Mouse (Mus musculus) embryonic fibroblast, embryonic 13.5 days (primary cell): ENCODE results near the gene Hist2h2be. TPM values are rescaled to one million over a fixed set of nuclear protein-coding genes. Genes with fewer than 3 reads are reported as not detected.
"Not testable (repeated sequence)": the region's sequence is repeated elsewhere in the genome, so short reads cannot be mapped to it uniquely, and the experiment has no call there.

Experiments
- H3K27ac ChIP-seq: 2 replicates; pipeline ENCODE4 v1.5.1; 2012; ENCODE audit warnings: low read length, control low read depth, inconsistent platforms; ENCODE audit not compliant: insufficient read depth
- H3K4me1 ChIP-seq: 2 replicates; pipeline ENCODE4 v1.6.1; 2011; ENCODE audit warnings: low read length; ENCODE audit not compliant: control insufficient read depth, insufficient read depth
- H3K4me3 ChIP-seq: 2 replicates; pipeline ENCODE4 v1.5.1; 2011; ENCODE audit warnings: mild to moderate bottlenecking, control low read depth, low read length; ENCODE audit not compliant: insufficient read depth
- CTCF ChIP-seq: IDR thresholded peaks from 2 replicates; pipeline ENCODE4 v1.5.1; 2011; ENCODE audit warnings: mild to moderate bottlenecking, control low read depth, low read length, moderate library complexity, borderline replicate concordance; ENCODE audit not compliant: insufficient read depth
- POLR2A ChIP-seq: IDR thresholded peaks from 2 replicates; pipeline ENCODE4 v1.6.1; 2011; ENCODE audit warnings: low read depth, mild to moderate bottlenecking, control low read depth, low read length, moderate library complexity
- polyA plus RNA-seq: library from polyadenylated mRNA; stranded (reverse); fragments of >200 nt; gene quantifications from 2 replicates; pipeline ENCODE4 v1.2.4, GENCODE M21; 2011; ENCODE audit warnings: low read depth; ENCODE audit not compliant: missing spikeins, insufficient read length

Hist2h2be gene
- polyA plus RNA-seq, 1 experiment: 1.2 TPM

- no peak overlapping the region for H3K27ac ChIP-seq
- no peak for TF ChIP-seq CTCF
- TF ChIP-seq POLR2A: 0 out of 2 replicates have a peak, but pooled peaks have one; percentile 24
- no peaks in the 10 kb centered on the region for H3K4me1 ChIP-seq
- H3K4me3 ChIP-seq: no peak overlapping the region
These were observed 22.7 kb upstream of the Hist2h2be start for GRCm38 (mm10) chr3:96198181-96198580.

- H3K4me3 ChIP-seq, H3K4me1 ChIP-seq, H3K27ac ChIP-seq: not testable (repeated sequence)
These were observed 22.2 kb upstream of the Hist2h2be start for GRCm38 (mm10) chr3:96198601-96199251.

GRCm38 (mm10) chr3:96199731-96200130 is 21.2 kb upstream of the Hist2h2be start:
- no peak overlapping the region for H3K4me3 ChIP-seq
- TF ChIP-seq CTCF: no peak
- no peak for TF ChIP-seq POLR2A
- no peak overlapping the region for H3K27ac ChIP-seq
- no peaks in the 10 kb centered on the region for H3K4me1 ChIP-seq

- Histone ChIP-seq H3K27ac (no peak overlapping the region), H3K4me3 (no peak overlapping the region), H3K4me1 (no peaks in the 10 kb centered on the region)
- TF ChIP-seq CTCF: no peak
- TF ChIP-seq POLR2A: no peak
These were observed 13.1 kb upstream of the Hist2h2be start for GRCm38 (mm10) chr3:96207819-96208218.

GRCm38 (mm10) chr3:96209242-96209641 is 11.7 kb upstream of the Hist2h2be start:
- H3K27ac ChIP-seq: no peak overlapping the region
- TF ChIP-seq CTCF (peak; percentile 29; the same call in 1 of the 2 replicates), POLR2A (no peak)
- no peak overlapping the region for H3K4me3 ChIP-seq
- H3K4me1 ChIP-seq: no peaks in the 10 kb centered on the region

DNA sequence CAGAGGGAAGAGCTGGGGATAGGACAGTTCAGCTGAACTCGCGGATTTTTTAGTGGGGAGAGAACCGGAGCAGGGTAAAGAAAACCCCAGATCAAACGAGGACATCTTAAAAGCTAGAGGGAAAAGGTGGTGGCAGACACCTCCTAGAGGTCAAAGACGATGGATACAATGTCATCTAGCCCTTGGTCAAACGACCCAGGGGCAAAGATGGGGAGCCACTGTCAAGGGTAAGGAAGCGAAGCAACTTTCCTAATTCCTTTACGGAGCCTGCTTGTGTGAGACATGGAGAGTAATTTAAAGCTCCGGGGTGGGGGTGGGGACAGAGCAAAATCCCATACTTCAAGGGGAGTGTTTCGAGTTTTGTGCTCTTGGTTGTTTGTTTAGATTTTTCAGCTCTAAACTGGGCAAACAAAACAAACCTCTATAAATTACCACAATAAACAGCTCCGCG is 1.7 kb upstream of the Hist2h2be start:
- TF ChIP-seq POLR2A (peak; percentile 49; the same call in 1 of the 2 replicates), CTCF (no peak)
- H3K27ac ChIP-seq: peak overlapping the region; percentile 97
- peak overlapping the region; percentile 74 for H3K4me3 ChIP-seq
- H3K4me1 ChIP-seq: peaks cover 5% of the 10 kb centered on the region

GRCm38 (mm10) chr3:96219661-96220130 is 1.2 kb upstream of the Hist2h2be start, which contains the start of the genes Bola1 and Hist2h2ab:
Gene Bola1, minus strand, starts transcription at chr3:96219709.
Gene Hist2h2ab, plus strand, starts transcription at chr3:96219865.
- Histone ChIP-seq H3K4me1 (peaks cover 5% of the 10 kb centered on the region), H3K27ac (peak within 1 kb of the TSS; percentile 97), H3K4me3 (peak within 1 kb of the TSS; percentile 74)
- TF ChIP-seq POLR2A: peak; percentile 78
- no peak for TF ChIP-seq CTCF

DNA sequence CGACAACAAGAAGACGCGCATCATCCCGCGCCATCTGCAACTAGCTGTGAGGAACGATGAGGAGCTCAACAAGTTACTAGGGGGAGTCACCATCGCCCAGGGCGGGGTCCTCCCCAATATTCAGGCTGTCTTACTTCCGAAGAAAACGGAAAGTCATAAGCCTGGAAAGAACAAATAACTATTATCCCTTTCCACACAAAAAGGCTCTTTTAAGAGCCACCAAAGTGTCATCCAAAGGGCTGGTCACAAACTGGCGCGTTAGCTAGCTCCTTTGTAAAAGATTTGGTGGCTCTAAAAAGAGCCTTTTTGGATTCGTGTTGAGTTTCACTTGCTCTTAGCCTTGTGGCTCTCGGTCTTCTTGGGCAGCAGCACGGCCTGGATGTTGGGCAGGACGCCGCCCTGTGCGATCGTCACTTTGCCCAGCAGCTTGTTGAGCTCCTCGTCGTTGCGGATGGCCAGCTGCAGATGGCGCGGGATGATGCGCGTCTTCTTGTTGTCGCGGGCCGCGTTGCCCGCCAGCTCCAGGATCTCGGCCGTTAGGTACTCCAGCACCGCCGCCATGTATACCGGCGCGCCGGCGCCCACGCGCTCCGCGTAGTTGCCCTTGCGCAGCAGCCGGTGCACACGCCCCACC is 671 bp upstream of the Hist2h2be start:
- H3K4me1 ChIP-seq: not testable (repeated sequence)
- Histone ChIP-seq H3K4me3 (peak overlapping the region; percentile 74), H3K27ac (peak overlapping the region; percentile 97)
- TF ChIP-seq POLR2A: peak; percentile 23

DNA sequence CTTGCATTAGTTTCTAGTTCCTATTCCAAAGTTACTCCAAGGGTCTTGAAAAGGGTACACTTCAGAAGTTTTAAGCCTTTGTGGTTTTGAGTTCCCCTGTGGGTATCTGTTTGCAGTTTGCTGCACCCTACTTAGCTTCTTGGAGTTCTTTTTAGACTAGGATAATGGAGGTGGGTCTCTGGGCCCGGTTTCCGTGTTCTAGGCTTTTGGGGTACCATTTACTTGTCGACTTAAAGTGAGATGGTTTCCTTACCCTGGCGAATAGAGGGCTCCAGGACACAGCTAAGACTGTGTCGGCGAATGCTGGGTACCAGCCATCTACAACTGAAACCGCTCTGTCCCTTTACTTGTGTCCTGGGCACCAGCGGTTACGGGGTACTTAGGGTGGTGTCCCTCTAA is 720 bp downstream of the Hist2h2be start:
- H3K4me1 ChIP-seq: peaks cover 5% of the 10 kb centered on the region
- H3K27ac ChIP-seq: peak overlapping the region; percentile 75
- no peak for TF ChIP-seq POLR2A
- TF ChIP-seq CTCF: no peak
- peak overlapping the region; percentile 30 for H3K4me3 ChIP-seq

DNA sequence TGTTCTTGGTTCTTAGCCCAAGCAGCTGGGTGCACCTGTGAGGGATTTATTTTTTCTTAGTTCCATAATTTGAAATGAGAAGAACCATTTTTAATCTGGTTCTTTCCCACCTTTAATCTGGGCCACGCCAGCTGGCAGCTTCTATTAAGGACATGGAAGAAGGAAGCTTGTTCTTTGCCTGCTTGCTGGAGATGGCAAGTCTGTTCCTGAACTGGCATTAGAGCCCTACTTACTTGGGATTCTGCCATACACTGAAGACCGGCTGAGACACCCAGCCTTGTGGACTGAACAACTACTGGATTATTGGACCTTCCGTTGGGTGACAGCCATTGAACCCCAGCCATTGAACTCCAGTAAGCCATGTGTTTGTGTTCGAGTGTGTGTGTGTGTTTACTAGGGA is 1.9 kb downstream of the Hist2h2be start:
- TF ChIP-seq CTCF (no peak), POLR2A (no peak)
- peaks cover 13% of the 10 kb centered on the region for H3K4me1 ChIP-seq

More for the DNA sequence above, 1.9 kb downstream of the Hist2h2be start:
- Histone ChIP-seq H3K27ac (no peak overlapping the region), H3K4me3 (no peak overlapping the region)
